Mouse (Mus musculus) hindbrain, embryonic 16.5 days (tissue): ENCODE data around the gene Sox5. TPM values are rescaled to one million over a fixed set of nuclear protein-coding genes. Genes with fewer than 3 reads are reported as not detected.

Experiments
- ATAC-seq: fragments of 200-750 bp; cut with Nextera tagmentation; 2 replicates; pipeline ENCODE4 v1.8.0; 2017; ENCODE audit warnings: moderate TSS enrichment, moderate library complexity
- H3K27ac ChIP-seq: fragments of 300-500 bp; sonication (generic); 2 replicates; pipeline ENCODE4 v1.5.1; 2014; ENCODE audit warnings: low read depth, mild to moderate bottlenecking, control low read depth, low read length, moderate library complexity
- H3K27me3 ChIP-seq: fragments of 300-500 bp; sonication (generic); replicated peaks from 2 replicates; pipeline ENCODE4 v1.6.1; 2014; ENCODE audit warnings: low read length; ENCODE audit not compliant: control insufficient read depth, insufficient read depth
- H3K36me3 ChIP-seq: fragments of 300-500 bp; sonication (generic); 2 replicates; pipeline ENCODE4 v1.6.1; 2014; ENCODE audit warnings: mild to moderate bottlenecking, low read length, moderate library complexity, mixed read lengths; ENCODE audit not compliant: control insufficient read depth, insufficient read depth
- H3K4me1 ChIP-seq: fragments of 300-500 bp; sonication (generic); 2 replicates; pipeline ENCODE4 v1.6.1; 2014; ENCODE audit warnings: low read depth, low read length; ENCODE audit not compliant: control insufficient read depth, insufficient read depth
- H3K4me2 ChIP-seq: fragments of 300-500 bp; sonication (generic); 2 replicates; pipeline ENCODE4 v1.6.1; 2014; ENCODE audit warnings: mild to moderate bottlenecking, low read length, control low read depth, moderate library complexity
- H3K4me3 ChIP-seq: fragments of 300-500 bp; sonication (generic); 2 replicates; pipeline ENCODE4 v1.5.1; 2014; ENCODE audit warnings: mild to moderate bottlenecking, low read length, control low read depth, moderate library complexity
- H3K9ac ChIP-seq: fragments of 300-500 bp; sonication (generic); 2 replicates; pipeline ENCODE4 v1.6.1; 2014; ENCODE audit warnings: low read depth, mild to moderate bottlenecking, control low read depth, low read length, moderate library complexity
- H3K9me3 ChIP-seq: fragments of 300-500 bp; sonication (generic); 2 replicates; pipeline ENCODE4 v1.6.1; 2014; ENCODE audit warnings: mild to moderate bottlenecking, low read length, moderate library complexity; ENCODE audit not compliant: control insufficient read depth
- WGBS: fragments of 180-500 bp; shearing (Covaris S2); extraction: QIAGEN DNeasy Blood & Tissue Kit; methylation state at CpG from one replicate; pipeline ENCODE4 v1.1.7; 2014; 5-methylcytosine and 5-hydroxymethylcytosine counted together
- polyA plus RNA-seq: library from polyadenylated mRNA; unstranded; fragments of >200 nt; fragmentation: Nextera tagmentation; extraction: Ambion mirVana; gene quantifications from 2 replicates; pipeline ENCODE4 v1.2.1, GENCODE M21; 2015

The Sox5 gene
- polyA plus RNA-seq, 1 experiment from 2014 or later, result 40.7 TPM

DNA sequence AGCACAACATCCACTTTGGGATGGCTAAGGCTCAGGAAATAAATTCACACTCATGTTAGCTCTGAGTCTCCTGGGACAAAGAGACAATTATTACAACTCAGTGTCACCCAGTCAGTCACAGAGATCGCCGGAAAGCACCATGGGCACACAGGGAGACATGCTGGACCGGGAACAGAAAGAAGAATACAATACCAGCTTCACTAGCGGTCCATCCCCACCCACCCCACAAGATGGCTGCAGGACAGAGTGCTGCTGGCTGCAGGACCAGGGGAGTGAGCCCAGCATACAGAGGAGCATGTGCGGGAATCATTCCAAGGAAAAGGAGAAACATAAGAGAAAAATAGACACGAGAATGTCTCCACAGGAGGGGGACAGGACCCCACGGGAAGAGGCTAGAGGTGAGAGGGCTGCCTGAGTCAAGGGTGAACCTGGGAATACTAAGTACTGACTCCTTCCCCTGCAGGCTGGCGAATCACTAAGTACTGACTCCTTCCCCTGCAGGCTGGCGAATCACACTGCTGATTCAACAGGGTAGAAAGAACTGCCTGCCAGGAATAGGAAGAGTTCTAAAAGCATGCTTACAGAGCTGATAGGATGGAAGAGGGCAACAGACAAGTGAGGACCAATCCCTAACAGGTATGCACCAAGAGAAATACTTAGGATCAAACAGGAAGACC, 813.9 kb downstream of the Sox5 start:
- ATAC-seq, result peak; percentile 79
- no peaks in the 10 kb centered on the region for H3K36me3 ChIP-seq
- no peak overlapping the region for H3K9ac ChIP-seq
- no peak overlapping the region for H3K27ac ChIP-seq
- no peak overlapping the region for H3K4me2 ChIP-seq
- H3K27me3 ChIP-seq, result no peaks in the 10 kb centered on the region
- H3K9me3 ChIP-seq, result no peaks in the 10 kb centered on the region
- H3K4me1 ChIP-seq, result peaks cover 3% of the 10 kb centered on the region; the same call in 1 of the 2 replicates
- 41% methylated on average over 9 of the region's 9 CpGs for WGBS
- no peak overlapping the region for H3K4me3 ChIP-seq

DNA sequence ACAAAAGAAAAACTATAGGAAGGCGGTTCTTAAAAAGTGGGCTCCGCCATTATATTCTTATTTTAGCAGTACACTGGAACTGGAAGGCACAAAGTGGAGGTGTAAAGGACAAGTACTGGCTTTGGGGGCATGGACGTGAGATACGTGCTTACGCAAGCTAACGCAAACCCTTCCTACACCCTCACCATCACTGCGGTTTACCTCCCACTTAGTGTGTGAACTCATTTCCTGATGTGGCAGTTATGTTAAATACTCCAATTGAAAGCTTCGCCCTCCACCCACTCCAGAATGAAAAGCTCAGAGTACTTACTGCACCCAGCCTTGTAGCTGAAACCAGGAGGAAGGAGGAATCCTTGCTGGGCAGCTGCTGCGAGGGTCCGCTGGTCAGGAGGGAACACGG, 821.3 kb downstream of the Sox5 start:
- Histone ChIP-seq H3K9ac (no peak overlapping the region), H3K27me3 (no peaks in the 10 kb centered on the region), H3K4me1 (no peaks in the 10 kb centered on the region), H3K9me3 (no peaks in the 10 kb centered on the region), H3K27ac (no peak overlapping the region), H3K4me2 (no peak overlapping the region), H3K36me3 (no peaks in the 10 kb centered on the region), H3K4me3 (no peak overlapping the region)
- WGBS, result 90% methylated on average over 11 of the region's 11 CpGs
- no peak for ATAC-seq

DNA sequence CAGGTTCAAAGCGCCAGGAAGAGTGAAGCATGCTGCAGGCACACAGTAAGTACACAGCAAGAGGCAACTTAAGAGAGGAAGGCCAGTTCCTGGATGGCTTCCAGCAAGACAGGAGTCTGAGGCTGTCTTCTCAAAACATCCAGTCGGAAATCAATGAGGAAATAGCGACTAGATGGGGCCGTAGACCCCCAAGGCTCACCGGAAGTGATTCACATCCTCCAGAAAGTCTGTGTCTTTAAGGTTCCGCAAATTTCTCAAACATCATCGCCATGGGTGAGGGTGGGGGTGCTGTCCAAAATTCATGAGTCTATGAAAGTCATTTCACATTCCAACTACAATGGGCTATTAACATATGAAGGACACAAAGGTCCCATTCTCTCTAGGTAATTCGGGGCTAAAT, 821.7 kb downstream of the Sox5 start:
- Histone ChIP-seq H3K27ac (no peak overlapping the region), H3K36me3 (no peaks in the 10 kb centered on the region), H3K4me3 (no peak overlapping the region), H3K9me3 (no peaks in the 10 kb centered on the region), H3K27me3 (no peaks in the 10 kb centered on the region), H3K4me2 (no peak overlapping the region), H3K9ac (no peak overlapping the region), H3K4me1 (no peaks in the 10 kb centered on the region)
- no peak for ATAC-seq
- WGBS, result 91% methylated on average over 8 of the region's 8 CpGs

DNA sequence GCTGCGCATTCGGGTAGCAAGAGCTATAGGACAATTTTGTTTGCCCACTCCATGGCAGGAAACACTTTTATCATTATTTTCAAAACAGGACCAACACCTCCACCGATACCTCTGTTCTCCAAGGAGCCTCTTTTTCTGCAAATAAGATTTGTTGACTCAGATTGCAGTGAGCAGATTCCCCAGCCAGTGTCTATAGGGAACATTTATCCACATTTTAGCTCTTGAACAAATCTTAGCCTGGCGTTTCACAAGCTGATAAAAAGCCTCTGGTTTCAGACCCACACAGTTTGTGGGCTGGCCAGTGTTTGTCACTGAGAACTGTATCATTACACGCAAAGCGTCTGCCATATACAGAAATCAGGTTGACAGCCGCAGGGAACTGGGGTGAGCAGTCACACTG, 823.4 kb downstream of the Sox5 start:
- Histone ChIP-seq H3K27ac (no peak overlapping the region), H3K27me3 (no peaks in the 10 kb centered on the region), H3K9me3 (no peaks in the 10 kb centered on the region), H3K4me3 (no peak overlapping the region), H3K9ac (no peak overlapping the region), H3K4me1 (no peaks in the 10 kb centered on the region), H3K4me2 (no peak overlapping the region), H3K36me3 (no peaks in the 10 kb centered on the region)
- 87% methylated on average over 7 of the region's 7 CpGs for WGBS
- no peak for ATAC-seq

DNA sequence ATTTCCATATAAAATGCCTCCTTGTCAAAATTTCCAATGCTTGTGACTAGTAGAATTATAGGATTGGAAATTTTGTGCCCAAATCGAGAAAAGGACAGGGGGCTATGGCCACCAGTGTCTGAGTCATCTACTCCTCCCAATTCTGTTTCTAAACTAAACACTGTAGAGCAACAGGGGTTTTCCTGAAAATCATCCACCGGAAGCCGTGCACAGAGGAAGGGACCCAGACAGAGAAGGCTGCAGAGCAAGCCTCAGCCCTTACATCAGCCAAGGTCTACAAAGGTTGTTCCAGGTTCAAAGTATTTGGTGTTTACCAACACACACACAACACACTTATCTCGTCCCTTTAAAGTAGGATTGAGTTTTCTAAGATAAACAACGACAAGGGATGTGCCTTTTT, 824.7 kb downstream of the Sox5 start:
- H3K36me3 ChIP-seq, result no peaks in the 10 kb centered on the region
- H3K27me3 ChIP-seq, result no peaks in the 10 kb centered on the region
- no peaks in the 10 kb centered on the region for H3K4me1 ChIP-seq
- H3K9ac ChIP-seq, result no peak overlapping the region
- ATAC-seq, result no peak
- no peaks in the 10 kb centered on the region for H3K9me3 ChIP-seq
- WGBS, result 83% methylated on average over 5 of the region's 5 CpGs
- no peak overlapping the region for H3K4me3 ChIP-seq
- no peak overlapping the region for H3K27ac ChIP-seq
- H3K4me2 ChIP-seq, result no peak overlapping the region

DNA sequence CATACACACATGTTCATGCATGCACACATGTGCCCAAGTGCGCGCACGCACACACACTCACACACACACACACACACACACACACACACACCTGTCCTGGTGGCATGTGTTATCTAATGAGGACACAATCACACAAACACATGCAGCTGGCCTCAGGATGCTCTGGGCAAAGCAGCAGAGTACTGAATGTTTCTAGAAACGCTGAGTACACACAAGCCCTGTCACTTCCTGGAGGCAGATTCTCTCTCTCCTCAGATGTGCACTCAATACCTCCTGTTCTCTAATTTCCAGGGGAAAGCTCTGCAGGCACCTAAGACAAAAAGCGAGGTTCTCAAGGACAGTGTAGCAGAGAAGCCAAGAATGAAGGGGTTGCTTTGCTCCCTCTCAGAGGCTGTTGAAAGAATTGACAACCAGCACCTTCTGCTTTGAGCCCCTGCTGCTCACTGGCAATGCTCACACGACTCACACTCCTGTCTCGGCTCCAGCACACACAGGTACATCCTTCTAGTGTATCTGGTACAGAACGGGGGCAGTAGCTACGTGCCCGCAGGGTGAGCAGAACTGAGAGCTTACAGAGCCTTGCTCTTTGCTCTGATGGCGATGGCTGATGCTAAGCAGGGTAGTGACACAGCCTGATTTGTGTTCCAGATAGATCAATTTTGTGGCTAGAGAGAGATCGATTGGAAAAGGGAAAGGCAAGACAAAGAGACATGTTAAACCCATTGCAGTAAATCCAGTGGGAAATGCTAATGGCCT, 833.0 kb downstream of the Sox5 start:
- Histone ChIP-seq H3K4me1 (no peaks in the 10 kb centered on the region), H3K9me3 (no peaks in the 10 kb centered on the region), H3K4me3 (no peak overlapping the region), H3K27ac (no peak overlapping the region; the same call in 1 of the 2 replicates), H3K36me3 (no peaks in the 10 kb centered on the region), H3K9ac (no peak overlapping the region; the same call in 1 of the 2 replicates), H3K4me2 (no peak overlapping the region), H3K27me3 (no peaks in the 10 kb centered on the region)
- ATAC-seq, result no peak
- 67% methylated on average over 12 of the region's 12 CpGs for WGBS

DNA sequence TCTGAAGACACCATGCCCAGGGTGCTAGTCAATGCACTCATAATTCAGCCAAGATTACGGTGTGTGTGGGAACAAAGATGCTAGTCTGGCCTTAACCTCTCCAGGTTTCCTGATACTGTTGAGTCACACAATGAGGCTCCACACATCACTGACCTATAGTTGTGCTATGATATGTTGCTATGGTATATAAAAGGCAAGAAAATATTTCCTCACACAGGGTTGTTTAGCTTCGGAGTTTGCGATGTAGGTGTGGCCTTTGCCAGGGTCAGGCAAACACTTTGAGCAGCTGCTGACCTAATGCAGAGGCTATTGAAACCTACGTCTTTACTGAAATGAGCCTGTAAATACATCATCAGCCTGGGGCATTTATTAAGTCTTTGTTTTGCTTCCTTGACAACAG, 833.7 kb downstream of the Sox5 start:
- 81% methylated on average over 4 of the region's 4 CpGs for WGBS
- no peak overlapping the region for H3K4me3 ChIP-seq
- no peaks in the 10 kb centered on the region for H3K27me3 ChIP-seq
- ATAC-seq, result no peak
- no peaks in the 10 kb centered on the region for H3K9me3 ChIP-seq
- no peaks in the 10 kb centered on the region for H3K4me1 ChIP-seq
- no peak overlapping the region for H3K4me2 ChIP-seq
- no peak overlapping the region for H3K9ac ChIP-seq
- H3K27ac ChIP-seq, result no peak overlapping the region
- H3K36me3 ChIP-seq, result no peaks in the 10 kb centered on the region

DNA sequence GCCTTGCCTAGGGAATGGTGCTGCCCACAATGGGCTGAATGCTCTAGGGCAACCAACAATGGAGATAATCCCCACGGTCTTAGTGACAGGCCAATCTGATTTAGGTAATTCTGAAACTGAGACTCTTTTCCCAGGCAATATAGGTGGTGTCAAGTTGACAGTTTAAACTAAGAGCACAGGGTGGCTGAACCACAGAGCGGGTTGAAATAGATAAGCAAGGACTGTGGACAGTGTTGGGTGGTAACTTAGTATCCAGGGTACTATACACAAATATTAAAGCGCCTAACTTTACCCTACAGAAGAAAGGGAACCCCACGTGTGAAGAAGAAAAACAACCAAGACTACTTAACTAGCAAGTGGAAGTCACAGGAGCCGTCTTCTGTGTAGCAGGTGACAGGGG, 838.7 kb downstream of the Sox5 start:
- ATAC-seq, result no peak
- Histone ChIP-seq H3K27ac (no peak overlapping the region), H3K36me3 (no peaks in the 10 kb centered on the region), H3K4me2 (no peak overlapping the region), H3K9me3 (no peaks in the 10 kb centered on the region), H3K9ac (no peak overlapping the region), H3K27me3 (no peaks in the 10 kb centered on the region), H3K4me3 (no peak overlapping the region), H3K4me1 (no peaks in the 10 kb centered on the region)
- WGBS, result 94% methylated on average over 5 of the region's 5 CpGs

DNA sequence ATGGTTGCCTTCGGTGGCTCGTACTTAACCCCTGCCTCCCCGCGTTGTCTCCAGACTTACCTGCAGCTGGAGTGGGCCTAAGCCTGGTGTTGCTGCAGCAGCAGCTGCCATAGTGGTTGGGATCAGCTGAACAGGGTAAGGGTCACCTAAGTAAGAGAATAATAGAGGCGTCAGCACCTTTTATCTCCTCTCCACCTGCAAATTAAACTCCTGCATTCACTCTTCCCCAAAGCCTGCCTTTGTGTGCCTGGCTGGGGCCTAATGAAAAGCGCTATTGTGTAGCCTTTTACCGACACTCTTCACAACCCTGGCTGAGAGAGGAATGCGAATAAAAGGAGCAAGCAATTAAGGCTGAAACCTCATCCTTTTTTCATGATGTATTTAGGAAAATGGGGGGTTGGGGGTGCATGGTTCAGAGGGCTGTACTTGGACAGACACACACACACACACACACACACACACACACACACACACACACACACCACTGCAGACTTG, 840.4 kb downstream of the Sox5 start:
- Histone ChIP-seq H3K36me3 (no peaks in the 10 kb centered on the region), H3K4me2 (no peak overlapping the region), H3K27ac (no peak overlapping the region), H3K4me3 (no peak overlapping the region), H3K27me3 (no peaks in the 10 kb centered on the region), H3K9me3 (no peaks in the 10 kb centered on the region), H3K9ac (no peak overlapping the region), H3K4me1 (no peaks in the 10 kb centered on the region)
- WGBS, result 13% methylated on average over 8 of the region's 8 CpGs
- 0 out of 2 replicates have a peak, but pooled peaks have one; percentile 34 for ATAC-seq
